Mouse (Mus musculus): ENCODE measurements around the gene Gm5294. TPM values are rescaled to one million over a fixed set of nuclear protein-coding genes. Genes with fewer than 3 reads are reported as not detected.

Gm5294 gene
- polyA plus RNA-seq, 2 experiments from 2014 or later, result not detected

DNA sequence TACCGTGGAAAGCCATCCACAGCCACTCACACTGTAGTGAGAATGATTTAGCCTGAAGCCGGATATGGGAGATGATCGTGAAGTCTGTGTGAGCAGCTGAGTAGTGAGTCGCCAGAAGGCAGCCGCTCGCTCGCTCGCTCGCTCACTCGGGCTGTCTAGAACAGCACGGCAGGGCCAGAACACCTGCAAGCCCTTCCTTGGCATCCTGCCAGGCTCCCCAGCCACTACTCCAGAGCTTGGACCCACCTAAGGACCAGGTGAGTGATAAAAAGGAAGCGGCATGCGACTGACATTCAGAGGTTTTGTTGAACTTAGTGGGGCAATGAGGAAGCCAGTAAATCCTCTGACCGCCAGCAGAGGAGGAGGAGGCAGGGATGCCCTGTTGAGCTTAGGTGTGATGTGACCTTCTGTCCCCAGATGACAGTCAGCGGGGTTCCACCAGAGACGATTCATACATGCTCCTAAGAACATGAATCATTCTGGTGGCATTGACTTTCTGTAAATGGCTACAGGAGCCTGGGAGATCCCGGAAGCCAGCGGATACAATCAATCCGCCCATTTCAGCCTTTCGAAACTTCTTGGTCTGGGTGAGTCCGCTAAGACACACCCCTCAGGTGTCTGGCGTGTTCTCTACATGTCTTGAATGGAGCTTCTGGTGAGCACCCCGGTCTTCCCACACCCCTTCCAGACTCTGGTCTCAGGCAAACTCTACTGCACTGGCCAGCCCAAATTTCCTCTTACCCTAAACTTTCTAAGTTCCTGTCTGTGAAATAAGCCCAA, 30.0 kb downstream of the Gm5294 start:
- ATAC-seq, result no peak

DNA sequence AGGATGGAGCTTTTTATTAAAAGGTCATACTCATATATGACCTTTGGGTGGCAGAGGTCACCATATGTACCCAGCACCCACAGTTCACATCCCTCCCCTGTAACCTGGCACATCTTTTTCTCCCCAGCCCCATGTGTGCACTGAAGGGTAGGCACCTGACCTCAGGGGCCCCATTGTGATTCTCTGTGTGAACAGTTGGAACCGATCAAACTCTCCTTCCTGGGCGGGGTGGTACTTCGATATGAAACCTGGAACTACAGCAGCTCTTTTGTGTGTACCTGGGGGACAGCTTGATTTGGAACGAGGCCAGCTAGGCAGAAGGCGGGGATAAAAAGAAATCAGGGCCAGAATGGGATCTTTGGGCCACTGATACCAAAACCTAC, 30.6 kb downstream of the Gm5294 start:
- ATAC-seq, result no peak

DNA sequence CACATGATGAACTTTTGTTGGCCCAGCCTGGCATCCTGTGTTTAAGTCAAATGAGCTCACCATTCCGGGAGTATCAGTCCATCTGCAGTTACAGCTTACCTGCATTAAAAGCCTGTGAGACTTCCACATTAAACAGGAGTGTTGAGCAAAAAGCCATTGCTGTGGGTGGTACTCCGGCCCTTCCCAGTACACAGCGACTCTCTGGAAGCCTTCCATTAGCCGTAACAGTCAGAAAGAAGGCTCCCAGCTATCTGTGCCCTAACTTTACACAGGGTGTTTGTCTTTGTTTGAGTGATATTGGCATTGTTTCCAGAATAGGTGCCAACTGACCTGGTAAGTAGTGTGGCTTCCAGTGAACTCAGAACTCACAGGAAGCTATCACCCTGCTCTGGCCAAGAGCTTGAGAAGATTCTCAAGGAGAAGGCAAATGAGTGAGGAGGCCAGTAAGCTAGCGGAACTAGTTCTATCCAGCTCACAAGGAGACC, 31.5 kb downstream of the Gm5294 start:
- no peak for ATAC-seq

DNA sequence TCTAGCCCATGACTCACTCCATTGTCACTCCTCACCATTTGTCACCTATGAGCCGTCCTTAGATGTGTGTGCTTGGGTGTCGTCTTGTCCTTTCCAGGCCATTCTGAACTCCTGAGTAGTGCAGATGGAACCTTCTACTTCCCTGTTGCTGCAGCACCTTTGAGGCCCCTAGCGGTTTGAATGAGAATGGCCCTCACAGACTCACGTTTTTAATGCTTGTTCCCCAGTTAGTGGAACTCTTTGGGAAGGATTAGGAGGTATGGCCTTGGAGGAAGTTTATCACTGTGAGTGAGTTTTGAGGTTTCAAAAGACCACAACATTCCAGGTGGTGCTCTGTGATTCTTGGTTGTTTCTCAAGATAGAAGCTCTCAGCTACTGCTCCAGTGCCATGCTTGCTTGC, 32.3 kb downstream of the Gm5294 start:
- no peak for ATAC-seq

DNA sequence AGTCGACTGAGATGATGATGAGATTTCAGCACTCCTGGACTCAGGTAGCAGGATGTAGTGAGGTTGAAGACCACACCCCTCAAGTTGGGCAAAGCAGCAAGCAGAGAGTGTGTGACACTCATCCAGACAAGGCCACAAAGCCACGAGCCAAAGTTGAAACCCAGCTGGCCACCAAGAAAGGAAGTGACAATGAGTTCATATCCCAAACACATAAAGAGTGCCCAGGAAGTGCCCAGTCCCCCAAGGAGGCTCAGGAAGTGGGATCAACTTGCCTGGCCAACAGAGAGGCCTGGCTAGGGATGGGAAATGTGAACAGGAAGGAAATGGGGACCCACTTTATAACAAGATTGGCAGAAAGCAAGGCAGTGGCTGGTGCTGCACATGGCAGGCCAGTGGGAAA, 33.5 kb downstream of the Gm5294 start:
- ATAC-seq, result no peak

DNA sequence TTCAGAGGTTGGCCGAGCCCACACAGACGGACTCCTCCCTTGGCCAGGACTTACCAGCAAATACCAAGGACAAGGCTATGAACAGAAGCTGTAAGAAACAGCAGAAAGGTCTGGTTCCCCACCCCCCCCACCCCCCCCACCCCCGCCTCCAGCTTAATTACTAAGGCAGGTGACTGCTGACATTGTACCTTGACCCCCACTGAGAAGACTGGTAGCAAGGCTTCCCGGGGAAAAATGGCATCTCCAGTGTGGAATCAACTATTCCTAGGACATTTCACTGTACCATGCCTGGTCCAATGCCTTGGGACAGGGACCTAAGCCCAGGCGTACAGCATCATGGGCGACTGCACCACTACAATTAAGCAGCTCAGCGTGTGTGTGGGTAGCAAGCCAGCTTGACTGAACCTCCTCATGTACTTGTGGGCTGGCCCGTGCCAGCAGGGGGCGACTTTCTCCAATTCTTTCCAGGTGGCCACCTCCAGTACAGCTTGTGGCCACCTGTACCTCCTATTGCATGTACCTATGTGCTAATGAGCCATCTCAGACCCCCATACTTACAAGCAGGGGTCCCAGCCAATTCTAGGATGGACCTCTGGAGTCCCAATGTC, 37.2 kb downstream of the Gm5294 start:
- no peak for ATAC-seq

DNA sequence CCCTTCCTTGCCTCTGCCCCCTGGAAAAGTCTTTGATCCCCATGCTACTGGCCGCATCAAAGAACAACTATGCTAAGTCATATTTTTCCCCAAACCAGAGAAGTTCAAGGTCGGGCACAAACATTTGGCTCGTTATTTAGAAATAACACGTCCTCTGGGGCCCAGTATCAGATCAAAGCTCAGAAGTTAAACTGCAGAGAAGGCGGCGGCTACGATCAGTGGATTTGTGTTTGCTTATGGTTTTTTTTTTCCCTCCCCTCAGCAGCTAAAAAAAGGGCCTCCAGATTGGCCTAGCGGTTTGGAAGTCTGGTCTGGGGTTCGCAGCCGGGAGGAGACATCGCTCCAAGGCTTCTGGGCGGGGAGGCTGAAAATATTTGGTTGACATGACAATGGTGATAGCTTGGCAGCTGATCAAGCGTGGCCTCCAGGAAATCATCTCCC, 38.0 kb downstream of the Gm5294 start:
- ATAC-seq, result no peak

DNA sequence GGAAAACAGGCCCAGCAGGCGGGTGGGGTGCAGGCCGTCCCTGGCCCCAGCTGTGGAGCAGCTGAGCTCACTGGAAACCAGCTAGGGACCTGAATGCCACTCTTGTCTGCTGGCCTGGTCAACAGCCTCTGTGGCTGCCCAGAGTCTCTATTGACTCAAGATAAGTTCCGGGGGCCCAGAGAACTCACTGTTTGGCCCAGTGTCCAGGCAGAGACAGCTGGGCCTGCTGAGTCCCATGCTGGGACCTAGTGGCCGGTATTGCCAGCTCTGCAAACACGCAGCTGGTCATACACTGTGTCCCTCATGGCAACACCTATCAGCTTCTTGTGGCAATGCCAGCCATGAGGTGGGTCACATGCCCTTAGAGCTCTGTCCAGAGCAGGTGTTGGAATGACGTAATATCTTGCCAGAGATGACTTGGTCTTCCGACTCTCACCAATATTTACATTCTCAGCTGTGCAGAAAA, 43.8 kb downstream of the Gm5294 start:
- ATAC-seq, result no peak

DNA sequence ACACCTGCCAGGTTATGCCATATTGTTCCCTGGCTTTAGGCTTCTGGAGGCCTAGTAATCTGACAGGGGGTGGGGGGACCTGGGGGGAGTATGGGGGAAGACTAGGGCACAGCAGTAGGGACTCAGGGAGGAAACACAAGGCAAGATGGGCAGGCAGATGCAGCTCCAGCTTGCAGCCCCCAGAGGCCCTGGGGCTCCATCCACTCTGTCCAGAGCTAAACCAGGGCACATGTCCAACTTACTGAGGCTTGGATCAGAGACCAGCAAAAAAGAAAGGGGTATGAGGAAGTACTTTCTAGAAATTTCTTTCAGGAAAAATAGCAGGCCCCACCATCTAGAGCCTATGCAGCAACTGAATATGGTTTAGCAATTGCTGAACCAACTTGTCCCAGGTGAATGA, 44.3 kb downstream of the Gm5294 start:
- ATAC-seq, result no peak

DNA sequence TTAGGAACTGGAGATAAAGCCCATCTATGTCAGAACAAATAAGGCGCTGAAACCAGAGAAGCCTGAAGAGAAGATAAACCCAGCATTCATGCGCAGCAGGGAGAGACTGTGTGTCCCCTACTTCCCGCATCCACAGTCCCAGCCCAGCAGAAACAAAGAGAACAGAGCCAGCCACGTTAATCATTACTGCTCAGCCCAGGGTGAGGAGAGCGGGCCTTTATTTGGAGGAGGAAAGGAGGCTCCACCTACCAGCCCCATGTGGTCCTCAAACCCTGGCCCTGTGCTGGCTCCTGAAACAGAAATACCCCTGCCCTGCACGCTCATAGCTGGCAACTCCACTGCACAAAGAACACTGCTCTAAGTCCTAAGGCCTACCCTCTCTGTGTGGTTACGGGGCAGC, 45.0 kb downstream of the Gm5294 start:
- no peak for ATAC-seq

DNA sequence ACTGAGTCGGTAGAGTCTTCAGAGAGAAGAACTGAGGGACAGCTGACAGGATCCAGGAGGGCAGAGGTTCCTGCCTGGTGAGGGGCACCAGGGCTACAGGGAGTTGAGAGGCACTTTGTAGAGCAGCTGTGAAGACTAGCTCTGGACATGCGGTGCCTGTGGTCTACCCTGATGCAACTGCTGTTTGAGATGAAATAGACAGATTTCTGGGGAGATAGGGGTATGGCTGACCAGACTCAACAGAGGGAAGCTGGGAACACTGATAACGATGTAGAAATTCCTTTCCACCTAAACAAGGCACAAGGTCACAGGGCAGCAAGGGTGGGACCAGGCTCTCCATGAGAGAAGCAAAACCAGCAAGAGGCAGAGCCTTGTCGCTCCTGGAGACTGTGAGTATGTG, 45.8 kb downstream of the Gm5294 start:
- no peak for ATAC-seq

Other genes starting within 250 kb of the Gm5294 start
- 10 to 100 TPM; 43.5 to 49.3 TPM for gene Zfp68, start 200.3 kb upstream of the Gm5294 start, polyA plus RNA-seq (2017; shearing (Covaris generic))
- 1 to 10 TPM; 7.7 to 7.8 TPM for gene A430033K04Rik, start 197.2 kb upstream of the Gm5294 start, polyA plus RNA-seq (2017; shearing (Covaris generic))
- not detected for gene Fam20c, start 65.6 kb upstream of the Gm5294 start, polyA plus RNA-seq (2017; shearing (Covaris generic))
- not detected for gene Pdgfa, start 177.3 kb downstream of the Gm5294 start, polyA plus RNA-seq (2017; shearing (Covaris generic))

All from activated CD4-positive, CD25-positive, alpha-beta regulatory T cell, adult 4 months (primary cell).